Mouse (Mus musculus) left cerebral cortex, adult 9 months (tissue): ENCODE data around the gene Vsig10.
"Not testable (repeated sequence)": the region's sequence is repeated elsewhere in the genome, so short reads cannot be mapped to it uniquely, and the experiment has no call there.

Experiments used
- DNase-seq, 2 experiments: peaks; one replicate each; pipeline ENCODE4 v3.0.0; 2022; ENCODE audit warnings: low spot score in 2 of 2

Vsig10 gene

DNA sequence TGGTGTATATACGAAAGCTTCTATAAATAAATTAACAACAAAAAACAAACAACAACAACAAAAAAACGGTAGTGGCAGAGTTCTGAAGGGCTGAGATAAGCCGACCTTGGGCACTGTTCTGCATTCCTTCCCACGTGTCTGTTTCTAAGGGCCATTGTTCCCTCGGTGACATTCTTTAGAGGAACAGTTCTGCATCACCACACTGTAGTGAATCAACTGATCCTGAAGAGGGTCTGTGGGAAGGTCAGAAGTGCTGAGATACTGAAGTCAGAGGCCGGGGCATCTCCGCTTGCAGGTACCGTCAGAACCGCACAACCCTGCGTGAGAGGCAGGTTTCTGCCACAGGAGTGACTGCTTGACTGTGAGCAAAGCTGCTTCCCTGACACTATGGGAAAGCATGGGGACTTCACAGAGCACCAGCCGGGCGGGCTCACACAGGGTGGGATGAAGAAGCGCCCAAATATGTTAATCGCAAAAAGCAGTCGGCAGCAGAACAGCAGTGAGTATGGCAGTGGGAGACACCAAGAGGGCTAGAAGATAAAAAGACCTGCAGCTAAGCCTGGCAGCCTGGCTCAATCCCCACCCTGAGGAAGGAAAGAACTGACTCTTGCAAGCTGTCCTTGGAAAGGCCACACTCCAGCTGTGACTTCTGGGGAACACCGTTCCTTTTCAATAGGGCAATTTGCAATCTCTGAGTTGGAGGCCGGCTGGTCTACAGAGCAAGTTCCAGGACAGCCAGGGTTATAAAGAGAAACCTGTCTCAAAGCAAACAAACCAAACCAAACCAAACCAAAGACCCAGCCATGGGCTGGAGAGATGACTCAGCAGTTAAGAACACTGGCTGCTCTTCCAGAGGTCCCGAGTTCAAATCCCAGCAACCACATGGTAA lies 14.9 kb upstream of the Vsig10 start:
- no peak for DNase-seq

- peak in 1 of 2 experiments; percentile 80 for DNase-seq
These were observed 13.9 kb upstream of the Vsig10 start for GRCm38 (mm10) chr5:117304947-117305346.

- DNase-seq = no peak
These were observed 13.1 kb upstream of the Vsig10 start for GRCm38 (mm10) chr5:117305754-117306153.

- DNase-seq = no peak
These were observed 12.1 kb upstream of the Vsig10 start for GRCm38 (mm10) chr5:117306826-117307225.

- DNase-seq = peak in 1 of 2 experiments; percentile 48
These were observed 11.2 kb upstream of the Vsig10 start for GRCm38 (mm10) chr5:117307699-117308098.

DNA sequence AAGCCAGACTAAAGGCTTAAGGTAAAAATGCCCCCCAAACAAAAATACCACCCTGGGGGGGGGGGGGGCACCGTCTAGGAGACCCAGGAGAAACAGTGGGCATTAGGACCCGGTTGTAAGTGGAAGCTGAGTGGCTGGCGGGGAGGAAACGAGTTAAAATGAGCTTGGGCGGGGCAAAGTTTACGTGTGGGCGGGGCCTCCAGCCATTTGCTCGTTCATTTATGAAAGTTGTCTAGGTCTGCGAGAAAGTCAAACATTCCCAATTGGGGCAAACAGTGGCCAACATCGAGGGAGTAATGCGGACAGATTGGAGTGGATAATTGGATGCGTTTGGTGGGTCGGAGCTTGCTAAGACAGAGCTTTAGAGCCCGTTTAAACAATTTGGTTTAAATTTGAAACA lies 5.5 kb upstream of the Vsig10 start:
- DNase-seq = no peak

DNA sequence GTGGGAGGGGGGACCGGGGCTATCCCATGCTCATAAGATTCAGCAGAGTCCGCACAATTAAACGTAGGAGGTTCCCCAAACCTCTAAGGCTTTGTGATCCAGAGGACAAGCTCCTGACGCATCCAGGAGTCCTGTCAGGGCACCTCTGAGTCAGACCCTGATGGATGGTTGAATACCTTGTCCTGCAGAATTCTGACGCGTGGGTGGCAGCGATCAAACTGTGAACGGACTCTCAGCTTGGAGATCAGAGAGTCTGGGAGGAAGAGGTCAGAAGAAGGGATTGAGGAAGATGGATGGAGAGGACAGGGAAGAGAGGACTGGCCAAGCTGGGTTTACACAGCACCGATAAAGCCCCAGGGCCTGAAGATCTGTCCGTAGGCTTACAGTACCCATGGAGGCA lies 5.0 kb upstream of the Vsig10 start:
- DNase-seq = no peak

DNA sequence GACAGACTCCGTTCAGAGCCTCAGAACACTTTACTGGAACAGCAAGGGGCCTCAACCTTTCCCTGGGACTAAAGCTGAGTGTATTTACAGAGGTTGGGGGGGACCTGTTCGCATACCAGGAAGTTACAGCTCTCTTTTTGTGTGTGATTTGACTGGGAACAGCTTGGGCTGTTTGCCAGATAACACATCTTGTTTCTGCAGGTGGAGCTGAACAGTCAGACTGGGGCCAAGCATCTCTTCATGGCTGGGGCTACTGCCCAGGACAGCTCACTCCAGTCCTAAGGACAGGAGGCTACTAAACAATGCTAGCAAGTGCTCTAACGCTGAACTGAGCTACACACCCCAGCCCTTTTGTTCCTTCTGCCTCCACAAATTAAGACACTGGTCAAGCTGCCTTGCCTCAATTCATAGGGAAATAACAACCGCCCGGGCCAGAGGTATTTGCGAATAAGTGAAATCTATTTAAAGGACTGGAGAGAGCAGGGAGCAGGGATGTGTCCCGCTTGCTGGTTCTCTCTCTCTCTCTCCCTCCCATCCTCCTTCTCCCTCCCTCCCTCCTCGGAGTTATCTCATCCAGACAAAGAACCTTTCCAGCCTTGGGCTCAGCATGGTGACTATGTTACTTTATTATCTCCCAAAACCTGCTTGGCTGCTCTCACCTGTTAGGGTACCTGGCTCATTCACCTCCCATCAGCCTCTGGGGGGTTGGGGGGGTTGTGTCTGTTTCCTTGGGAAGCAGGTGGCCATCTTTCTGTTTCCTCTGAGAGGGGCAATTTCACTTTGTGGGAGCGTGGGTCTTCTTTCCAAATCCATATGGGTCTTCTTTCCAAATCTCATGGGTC lies 4.1 kb upstream of the Vsig10 start:
- no peak for DNase-seq

- DNase-seq = no peak
These were observed 4.9 kb downstream of the Vsig10 start for GRCm38 (mm10) chr5:117323751-117324150.

DNA sequence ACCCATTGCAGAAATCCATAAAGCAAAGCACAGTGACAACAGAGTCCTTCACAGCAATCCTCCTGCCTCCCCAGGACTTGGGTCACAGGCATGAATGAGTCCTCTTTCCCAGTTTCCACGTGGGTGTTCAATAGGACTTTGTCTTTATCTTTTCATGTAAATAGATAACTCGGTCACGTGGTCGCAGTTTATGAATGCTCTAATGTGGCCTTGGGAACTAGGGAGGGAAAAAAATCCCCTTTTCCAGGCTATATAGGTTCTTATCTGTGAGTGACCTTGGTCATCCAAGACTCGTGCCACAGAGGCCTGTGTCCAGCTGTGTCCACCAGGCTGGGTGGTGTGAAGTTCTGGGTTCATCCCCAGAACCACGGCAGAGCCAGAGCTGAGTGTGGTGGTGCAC lies 7.5 kb downstream of the Vsig10 start:
- no peak for DNase-seq

- no peak for DNase-seq
These were observed 11.6 kb downstream of the Vsig10 start for GRCm38 (mm10) chr5:117330457-117330856.

DNA sequence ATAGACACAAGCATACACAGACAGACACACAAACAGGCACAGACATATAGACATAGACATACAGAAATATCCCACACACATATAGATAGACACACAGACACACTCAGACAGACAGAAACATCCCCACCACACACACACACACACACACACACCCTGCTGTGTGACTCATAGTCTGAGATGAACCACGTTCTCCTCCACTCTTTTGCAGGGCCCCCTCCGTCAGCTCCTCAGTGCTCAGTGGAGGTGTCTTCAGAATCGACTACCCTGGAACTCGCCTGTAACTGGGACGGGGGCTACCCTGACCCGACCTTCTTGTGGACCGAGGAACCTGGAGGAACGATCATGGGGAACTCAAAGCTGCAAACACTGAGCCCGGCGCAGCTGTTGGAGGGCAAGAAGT lies 19.1 kb downstream of the Vsig10 start:
- no peak for DNase-seq

DNA sequence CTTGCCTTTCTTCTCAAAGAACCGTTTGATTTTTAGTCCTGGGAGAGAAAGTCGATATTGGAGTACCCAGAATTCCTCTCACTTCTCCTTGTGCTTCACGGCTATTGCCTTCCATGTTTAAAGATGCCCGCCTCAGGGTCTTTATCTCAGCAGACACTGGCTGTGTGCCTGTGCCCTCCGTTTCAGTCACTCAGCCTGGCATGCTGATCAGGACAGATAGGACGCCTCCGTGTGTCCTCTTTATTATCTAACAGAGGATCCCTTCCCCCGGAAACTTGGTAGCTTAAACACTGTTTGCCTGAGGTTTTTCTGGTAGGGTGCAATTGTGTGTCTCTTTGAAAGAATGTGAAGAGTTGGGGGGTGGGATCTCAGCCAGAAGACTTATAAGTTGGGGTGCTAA lies 19.6 kb downstream of the Vsig10 start:
- DNase-seq = no peak

- DNase-seq = no peak
These were observed 21.2 kb downstream of the Vsig10 start for GRCm38 (mm10) chr5:117340081-117340480.

GRCm38 (mm10) chr5:117341896-117342295 lies 23.0 kb downstream of the Vsig10 start:
- DNase-seq = no peak

GRCm38 (mm10) chr5:117344496-117344895 lies 25.6 kb downstream of the Vsig10 start:
- DNase-seq = not testable (repeated sequence)

- DNase-seq = no peak
These were observed 26.6 kb downstream of the Vsig10 start for GRCm38 (mm10) chr5:117345432-117345976.

- no peak for DNase-seq
These were observed 27.4 kb downstream of the Vsig10 start for GRCm38 (mm10) chr5:117346281-117346680.

GRCm38 (mm10) chr5:117347011-117347410 lies 28.1 kb downstream of the Vsig10 start:
- no peak for DNase-seq

GRCm38 (mm10) chr5:117347838-117348237 lies 29.0 kb downstream of the Vsig10 start:
- no peak for DNase-seq

DNA sequence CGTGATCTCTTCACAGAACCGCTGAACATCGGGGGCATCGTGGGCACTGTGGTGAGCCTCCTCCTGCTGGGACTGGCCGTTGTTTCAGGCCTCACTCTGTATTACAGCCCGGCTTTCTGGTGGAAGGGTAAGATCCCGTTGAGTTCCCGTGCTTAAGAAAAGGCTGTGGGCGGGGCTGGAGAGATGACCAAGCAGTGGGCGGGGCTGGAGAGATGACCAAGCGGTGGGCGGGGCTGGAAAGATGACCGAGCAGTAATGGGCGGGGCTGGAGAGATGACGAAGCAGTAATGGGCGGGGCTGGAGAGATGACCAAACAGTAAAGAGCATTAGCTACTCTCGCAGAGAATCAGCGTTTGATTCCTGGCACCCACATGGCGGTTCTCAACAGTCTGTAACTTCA lies 29.4 kb downstream of the Vsig10 start:
- DNase-seq = peak in 1 of 2 experiments; percentile 55

- DNase-seq = no peak
These were observed 35.2 kb downstream of the Vsig10 start for GRCm38 (mm10) chr5:117354121-117354520.
